1 mouse cellular context compared by ENCODE assay signal in genomic region chr1:167337463-167338095, GRCm38 (mm10).
TF ChIP-seq lines count a peak whose summit lies in the region.

No protein-coding gene starts in this region.

TF ChIP-seq in CH12.LX, 34 proteins besides CTCF, POLR2A, EP300 and RAD21 (continued from another document):
- TF ChIP-seq JUND (conservative IDR thresholded peaks at IDR 0.05; ENCODE audit: low read depth, low read length) (0 out of 2 replicates have a peak, but pooled peaks have one; percentile 12), USF1 (IDR thresholded peaks at IDR 0.05; ENCODE audit: low read depth, low read length) (no peak), ZMIZ1 (IDR thresholded peaks at IDR 0.05; ENCODE audit: low read depth, low read length) (no peak), SMC3 (IDR thresholded peaks at IDR 0.05; ENCODE audit: low read depth, low read length) (peak; percentile 84), MYC (IDR thresholded peaks at IDR 0.05; ENCODE audit: low read depth, low read length) (no peak), CHD2 (IDR thresholded peaks at IDR 0.05; ENCODE audit: low read length) (peak; percentile 33; the same call in 1 of the 2 replicates), NELFE (IDR thresholded peaks at IDR 0.05; ENCODE audit: low read depth, low read length) (peak; percentile 30; the same call in 1 of the 2 replicates), POLR2AphosphoS2 (IDR thresholded peaks at IDR 0.05; ENCODE audit: low read depth, low read length) (no peak), ZC3H11A (IDR thresholded peaks at IDR 0.05; ENCODE audit: low read depth, low read length) (peak; percentile 56), ETS1 (conservative IDR thresholded peaks at IDR 0.05; ENCODE audit: low read depth, low read length) (0 out of 2 replicates have a peak, but pooled peaks have one; percentile 20), MAZ (IDR thresholded peaks at IDR 0.05; ENCODE audit: low read depth, low read length) (0 out of 2 replicates have a peak, but pooled peaks have one; percentile 11)
